Mouse (Mus musculus): Measurements from ENCODE around the gene Cnmd. TPM values are rescaled to one million over a fixed set of nuclear protein-coding genes. Genes with fewer than 3 reads are reported as not detected.

The Cnmd gene
- polyA plus RNA-seq, 1 experiment = not detected

DNA sequence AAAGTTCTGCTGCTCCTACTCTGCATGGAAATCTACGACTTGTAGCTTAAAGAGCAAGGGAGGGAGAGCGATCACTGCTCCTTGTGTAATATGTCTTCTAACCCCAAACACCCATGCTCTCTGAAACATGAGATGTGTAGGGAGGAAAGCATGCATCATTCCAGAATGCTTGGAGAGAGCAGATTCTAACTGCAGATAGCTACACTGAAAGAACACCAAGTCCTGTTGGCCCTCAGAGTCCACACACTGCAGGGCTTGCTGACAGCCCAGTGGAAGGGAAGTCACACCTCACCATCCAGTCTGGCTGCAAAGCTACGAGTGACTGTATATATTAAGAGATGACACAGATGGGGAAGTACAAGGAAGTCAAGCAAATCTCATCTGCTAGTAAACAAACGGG, 9.3 kb downstream of the Cnmd start:
- H3K36me3 ChIP-seq (ENCODE audit: control insufficient read depth) = no peaks in the 10 kb centered on the region

DNA sequence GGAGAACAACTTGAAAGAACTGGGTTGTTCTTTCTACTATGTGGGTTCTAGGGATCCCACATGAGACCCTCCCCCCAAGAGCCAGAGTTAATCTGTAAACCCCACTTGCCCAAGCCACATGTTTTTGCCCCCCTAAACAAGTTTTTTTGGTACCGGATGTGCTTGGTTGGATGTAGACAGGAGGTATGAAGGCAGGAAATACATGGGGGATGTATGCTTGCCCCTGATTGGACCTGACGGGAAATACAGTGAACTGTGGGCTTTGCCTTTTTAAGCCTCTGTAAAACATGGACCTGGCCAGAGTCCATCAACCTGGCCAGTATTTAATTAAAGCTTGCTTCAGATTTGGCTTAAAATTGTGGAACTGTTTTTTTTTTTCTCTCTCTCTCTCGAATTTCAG, 12.3 kb downstream of the Cnmd start:
- no peaks in the 10 kb centered on the region for H3K4me1 ChIP-seq (ENCODE audit: control insufficient read depth)
- H3K27me3 ChIP-seq (ENCODE audit: control insufficient read depth) = peaks cover 9% of the 10 kb centered on the region
- TF ChIP-seq TAL1 (IDR thresholded peaks at IDR 0.05; ENCODE audit: low read length) (no peak), GATA1 (IDR thresholded peaks at IDR 0.05; ENCODE audit: low read length) (no peak)
- no peak overlapping the region for H3K4me3 ChIP-seq (replicated peaks)
- H3K36me3 ChIP-seq (ENCODE audit: control insufficient read depth) = no peaks in the 10 kb centered on the region
- no peaks in the 10 kb centered on the region for H3K9me3 ChIP-seq (ENCODE audit: control insufficient read depth, low read length)

More for the DNA sequence above, 9.3 kb downstream of the Cnmd start:
- Histone ChIP-seq H3K27me3 (ENCODE audit: control insufficient read depth) (no peaks in the 10 kb centered on the region), H3K4me1 (ENCODE audit: control insufficient read depth) (no peaks in the 10 kb centered on the region), H3K4me3 (replicated peaks) (no peak overlapping the region), H3K9me3 (ENCODE audit: control insufficient read depth, low read length) (no peaks in the 10 kb centered on the region)
- TF ChIP-seq TAL1 (IDR thresholded peaks at IDR 0.05; ENCODE audit: low read length) = no peak

GRCm38 (mm10) chr14:79645378-79645777, 16.6 kb downstream of the Cnmd start:
- H3K36me3 ChIP-seq (ENCODE audit: control insufficient read depth) = no peaks in the 10 kb centered on the region
- H3K27me3 ChIP-seq (ENCODE audit: control insufficient read depth) = peaks cover 12% of the 10 kb centered on the region
- no peak for TF ChIP-seq TAL1 (IDR thresholded peaks at IDR 0.05; ENCODE audit: low read length)
- TF ChIP-seq GATA1 (IDR thresholded peaks at IDR 0.05; ENCODE audit: low read length) = no peak
- H3K4me1 ChIP-seq (ENCODE audit: control insufficient read depth) = no peaks in the 10 kb centered on the region
- no peak overlapping the region for H3K4me3 ChIP-seq (replicated peaks)
- no peaks in the 10 kb centered on the region for H3K9me3 ChIP-seq (ENCODE audit: control insufficient read depth, low read length)

GRCm38 (mm10) chr14:79642063-79642462, 19.9 kb downstream of the Cnmd start:
- Histone ChIP-seq H3K4me1 (ENCODE audit: control insufficient read depth) (no peaks in the 10 kb centered on the region), H3K27me3 (ENCODE audit: control insufficient read depth) (peaks cover 13% of the 10 kb centered on the region), H3K4me3 (replicated peaks) (no peak overlapping the region), H3K9me3 (ENCODE audit: control insufficient read depth, low read length) (no peaks in the 10 kb centered on the region), H3K36me3 (ENCODE audit: control insufficient read depth) (no peaks in the 10 kb centered on the region)
- TF ChIP-seq GATA1 (IDR thresholded peaks at IDR 0.05; ENCODE audit: low read length) = no peak
- no peak for TF ChIP-seq TAL1 (IDR thresholded peaks at IDR 0.05; ENCODE audit: low read length)

DNA sequence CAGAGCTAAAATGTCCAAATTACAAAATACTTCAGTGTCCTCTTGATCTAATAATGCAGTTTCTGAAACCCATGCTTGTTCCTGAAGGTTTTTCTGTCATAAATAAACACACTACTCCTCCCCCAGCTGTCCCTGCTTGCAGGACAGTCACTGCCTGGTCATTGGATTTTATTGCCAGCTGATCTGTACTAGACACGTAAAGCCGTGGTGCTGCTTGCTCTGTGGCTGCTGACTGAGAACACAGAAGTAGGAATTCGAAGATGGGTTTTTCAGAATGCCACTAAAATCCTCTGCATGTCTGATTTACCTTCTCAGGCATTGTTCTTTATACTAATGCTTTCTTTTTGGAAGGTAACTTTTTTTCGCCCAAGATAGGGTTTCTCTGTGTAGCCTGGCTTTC, 25.2 kb downstream of the Cnmd start:
- Histone ChIP-seq H3K4me3 (replicated peaks) (no peak overlapping the region), H3K36me3 (ENCODE audit: control insufficient read depth) (no peaks in the 10 kb centered on the region; the same call in 1 of the 2 replicates), H3K27me3 (ENCODE audit: control insufficient read depth) (0 out of 2 replicates have a peak, but pooled peaks cover 2% of the 10 kb centered on the region), H3K9me3 (ENCODE audit: control insufficient read depth, low read length) (no peaks in the 10 kb centered on the region), H3K4me1 (ENCODE audit: control insufficient read depth) (no peaks in the 10 kb centered on the region)
- TF ChIP-seq TAL1 (IDR thresholded peaks at IDR 0.05; ENCODE audit: low read length) (no peak), GATA1 (IDR thresholded peaks at IDR 0.05; ENCODE audit: low read length) (no peak)

DNA sequence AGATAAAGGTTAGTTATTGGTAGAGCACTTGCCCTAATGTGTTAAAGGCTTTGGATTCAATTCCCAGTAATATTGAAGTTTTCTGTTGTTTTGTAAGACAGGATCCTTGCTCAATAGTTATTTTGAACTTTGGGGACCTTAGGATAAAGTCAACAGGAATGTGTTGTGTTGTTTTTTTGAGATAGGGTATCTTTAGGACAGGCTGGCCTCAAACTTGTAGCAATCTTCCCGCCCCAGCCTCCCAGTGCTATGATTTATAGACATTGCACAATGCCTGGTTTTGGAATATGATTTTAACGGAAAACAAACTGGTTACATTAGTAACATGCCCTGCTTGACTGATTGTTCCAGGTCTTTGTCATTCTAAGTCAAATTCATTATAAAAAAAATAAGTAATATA, 28.8 kb downstream of the Cnmd start:
- Histone ChIP-seq H3K27me3 (ENCODE audit: control insufficient read depth) (no peaks in the 10 kb centered on the region), H3K4me1 (ENCODE audit: control insufficient read depth) (no peaks in the 10 kb centered on the region), H3K36me3 (ENCODE audit: control insufficient read depth) (peaks cover 25% of the 10 kb centered on the region), H3K9me3 (ENCODE audit: control insufficient read depth, low read length) (no peaks in the 10 kb centered on the region), H3K4me3 (replicated peaks) (no peak overlapping the region)
- no peak for TF ChIP-seq GATA1 (IDR thresholded peaks at IDR 0.05; ENCODE audit: low read length)
- TF ChIP-seq TAL1 (IDR thresholded peaks at IDR 0.05; ENCODE audit: low read length) = no peak

DNA sequence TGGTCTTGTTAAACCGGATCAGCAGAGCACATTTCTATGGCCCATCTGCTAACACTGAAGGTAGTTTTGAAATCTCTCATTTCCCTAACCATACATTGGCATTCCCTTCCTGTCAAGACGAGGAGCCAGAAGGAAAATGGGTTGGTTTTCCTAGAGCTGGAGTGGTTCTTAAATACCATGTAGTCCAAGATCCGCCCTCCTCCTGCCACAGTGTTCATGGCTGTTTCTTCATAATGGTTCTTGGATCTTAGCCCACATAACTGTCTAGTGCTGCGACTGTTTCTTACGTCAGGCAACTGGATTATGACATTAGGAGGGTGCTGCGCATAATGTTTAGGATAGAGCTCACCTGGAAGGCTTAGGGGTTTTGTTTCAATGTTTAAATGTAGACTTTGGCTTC, 29.6 kb downstream of the Cnmd start:
- Histone ChIP-seq H3K9me3 (ENCODE audit: control insufficient read depth, low read length) (no peaks in the 10 kb centered on the region), H3K27me3 (ENCODE audit: control insufficient read depth) (no peaks in the 10 kb centered on the region), H3K4me3 (replicated peaks) (no peak overlapping the region), H3K36me3 (ENCODE audit: control insufficient read depth) (peaks cover 34% of the 10 kb centered on the region), H3K4me1 (ENCODE audit: control insufficient read depth) (no peaks in the 10 kb centered on the region)
- TF ChIP-seq TAL1 (IDR thresholded peaks at IDR 0.05; ENCODE audit: low read length) = no peak
- no peak for TF ChIP-seq GATA1 (IDR thresholded peaks at IDR 0.05; ENCODE audit: low read length)

GRCm38 (mm10) chr14:79621143-79621542, 40.8 kb downstream of the Cnmd start:
- H3K36me3 ChIP-seq (ENCODE audit: control insufficient read depth) = peaks cover 74% of the 10 kb centered on the region
- TF ChIP-seq TAL1 (IDR thresholded peaks at IDR 0.05; ENCODE audit: low read length) (no peak), GATA1 (IDR thresholded peaks at IDR 0.05; ENCODE audit: low read length) (no peak)
- no peaks in the 10 kb centered on the region for H3K27me3 ChIP-seq (ENCODE audit: control insufficient read depth)
- H3K4me1 ChIP-seq (ENCODE audit: control insufficient read depth) = peaks cover 12% of the 10 kb centered on the region
- no peak overlapping the region for H3K4me3 ChIP-seq (replicated peaks)
- H3K9me3 ChIP-seq (ENCODE audit: control insufficient read depth, low read length) = no peaks in the 10 kb centered on the region

DNA sequence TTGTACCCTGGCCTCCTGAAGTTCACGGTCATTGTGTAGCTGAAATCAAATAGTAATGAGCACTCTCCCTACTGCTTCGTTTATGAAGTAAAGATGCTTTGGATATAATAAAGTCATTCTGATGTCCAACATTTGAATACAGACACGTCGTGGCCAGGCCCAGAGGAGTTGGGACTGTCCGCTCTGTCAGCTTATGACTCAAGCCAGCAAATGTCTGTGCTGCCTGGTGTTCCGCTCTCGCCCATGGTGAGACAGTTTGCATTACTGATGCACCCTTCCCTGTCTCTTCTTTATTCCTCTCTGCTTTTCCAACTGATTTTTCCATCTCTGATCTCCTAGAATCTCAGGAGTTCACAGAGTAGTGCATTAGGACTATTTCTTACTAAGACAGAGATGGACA, 42.2 kb downstream of the Cnmd start:
- Histone ChIP-seq H3K27me3 (ENCODE audit: control insufficient read depth) (no peaks in the 10 kb centered on the region), H3K4me3 (replicated peaks) (no peak overlapping the region), H3K9me3 (ENCODE audit: control insufficient read depth, low read length) (no peaks in the 10 kb centered on the region), H3K36me3 (ENCODE audit: control insufficient read depth) (peaks cover 68% of the 10 kb centered on the region), H3K4me1 (ENCODE audit: control insufficient read depth) (peaks cover 12% of the 10 kb centered on the region)
- no peak for TF ChIP-seq TAL1 (IDR thresholded peaks at IDR 0.05; ENCODE audit: low read length)
- no peak for TF ChIP-seq GATA1 (IDR thresholded peaks at IDR 0.05; ENCODE audit: low read length)

DNA sequence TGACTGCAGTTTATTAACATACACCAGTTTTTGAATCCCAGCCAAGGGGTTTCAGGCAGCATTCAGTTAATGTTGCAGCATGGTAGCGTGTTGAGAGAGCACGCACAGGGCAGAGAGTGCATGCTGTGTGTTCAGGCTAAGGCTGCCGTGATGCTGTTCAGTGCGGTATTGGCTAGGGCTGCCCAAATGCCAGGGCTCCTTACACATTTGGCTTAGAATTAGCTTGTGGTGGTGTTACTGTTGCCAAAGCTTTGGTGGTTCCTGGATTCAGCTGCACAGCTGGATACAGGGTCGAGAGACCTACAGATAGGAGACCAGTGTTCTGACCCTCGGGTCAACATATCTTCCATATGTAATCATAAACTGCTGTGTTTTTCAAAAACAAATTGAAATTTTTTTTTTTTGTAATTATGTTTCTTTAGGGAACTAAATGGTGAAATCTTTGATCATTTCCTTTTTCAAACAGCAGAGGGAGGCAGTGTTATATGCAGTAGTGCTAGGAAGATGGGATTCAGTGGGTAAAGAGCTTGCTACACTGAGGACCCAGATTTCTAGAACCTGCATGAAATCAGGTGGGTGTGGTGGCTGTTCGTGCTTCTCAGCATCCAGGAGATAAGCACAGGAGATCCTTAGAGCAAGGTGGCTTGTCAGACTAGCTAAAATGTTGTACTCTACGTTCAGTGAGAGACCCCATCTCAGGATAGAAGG, 44.7 kb downstream of the Cnmd start:
- TF ChIP-seq TAL1 (IDR thresholded peaks at IDR 0.05; ENCODE audit: low read length) (no peak), GATA1 (IDR thresholded peaks at IDR 0.05; ENCODE audit: low read length) (no peak)
- Histone ChIP-seq H3K9me3 (ENCODE audit: control insufficient read depth, low read length) (no peaks in the 10 kb centered on the region), H3K4me3 (replicated peaks) (no peak overlapping the region), H3K4me1 (ENCODE audit: control insufficient read depth) (peaks cover 12% of the 10 kb centered on the region), H3K27me3 (ENCODE audit: control insufficient read depth) (no peaks in the 10 kb centered on the region), H3K36me3 (ENCODE audit: control insufficient read depth) (peaks cover 73% of the 10 kb centered on the region)

All from erythroblast, embryonic 14.5 days (primary cell).